Mouse (Mus musculus) heart, embryonic 15.5 days (tissue): ENCODE measurements around the gene Rexo4. TPM values are rescaled to one million over a fixed set of nuclear protein-coding genes. Genes with fewer than 3 reads are reported as not detected.
A peak's percentile ranks its signal among the peaks of the same experiment; 100 is the strongest.

Experiments used
- ATAC-seq: fragments of 200-750 bp; cut with Nextera tagmentation; replicated peaks from 2 replicates; pipeline ENCODE4 v1.8.0; 2017; ENCODE audit warnings: low read depth, moderate TSS enrichment; ENCODE audit not compliant: insufficient number of reproducible peaks, insufficient read depth, low FRiP score
- H3K27ac ChIP-seq: fragments of 300-500 bp; sonication (generic); 2 replicates; pipeline ENCODE4 v1.5.1; 2015; ENCODE audit warnings: mild to moderate bottlenecking, inconsistent platforms
- H3K27me3 ChIP-seq: fragments of 300-500 bp; sonication (generic); 2 replicates; pipeline ENCODE4 v1.6.1; 2015; ENCODE audit warnings: inconsistent platforms
- H3K36me3 ChIP-seq: fragments of 300-500 bp; sonication (generic); 2 replicates; pipeline ENCODE4 v1.6.1; 2015; ENCODE audit warnings: mild to moderate bottlenecking, inconsistent platforms
- H3K4me1 ChIP-seq: fragments of 300-500 bp; sonication (generic); replicated peaks from 2 replicates; pipeline ENCODE4 v1.6.1; 2015; ENCODE audit warnings: inconsistent platforms
- H3K4me2 ChIP-seq: fragments of 300-500 bp; sonication (generic); 2 replicates; pipeline ENCODE4 v1.6.1; 2015; ENCODE audit warnings: inconsistent platforms, mild to moderate bottlenecking, moderate library complexity
- H3K4me3 ChIP-seq: fragments of 300-500 bp; sonication (generic); 2 replicates; pipeline ENCODE4 v1.5.1; 2015; ENCODE audit warnings: mild to moderate bottlenecking, inconsistent platforms
- H3K9ac ChIP-seq: fragments of 300-500 bp; sonication (generic); 2 replicates; pipeline ENCODE4 v1.6.1; 2015; ENCODE audit warnings: mild to moderate bottlenecking, inconsistent platforms
- H3K9me3 ChIP-seq: fragments of 300-500 bp; sonication (generic); replicated peaks from 2 replicates; pipeline ENCODE4 v1.6.1; 2016; ENCODE audit warnings: inconsistent platforms
- WGBS: fragments of 180-500 bp; shearing (Covaris S2); methylation state at CpG from one replicate; pipeline ENCODE4 v1.1.7; 2015; ENCODE audit warnings: mixed read lengths; 5-methylcytosine and 5-hydroxymethylcytosine counted together
- polyA plus RNA-seq: library from polyadenylated mRNA; unstranded; fragments of >200 nt; fragmentation: Nextera tagmentation; extraction: Ambion mirVana; gene quantifications from 2 replicates; pipeline ENCODE4 v1.2.1, GENCODE M21; 2015

Rexo4 gene
- polyA plus RNA-seq, 1 experiment from 2014 or later: 23.6 TPM

DNA sequence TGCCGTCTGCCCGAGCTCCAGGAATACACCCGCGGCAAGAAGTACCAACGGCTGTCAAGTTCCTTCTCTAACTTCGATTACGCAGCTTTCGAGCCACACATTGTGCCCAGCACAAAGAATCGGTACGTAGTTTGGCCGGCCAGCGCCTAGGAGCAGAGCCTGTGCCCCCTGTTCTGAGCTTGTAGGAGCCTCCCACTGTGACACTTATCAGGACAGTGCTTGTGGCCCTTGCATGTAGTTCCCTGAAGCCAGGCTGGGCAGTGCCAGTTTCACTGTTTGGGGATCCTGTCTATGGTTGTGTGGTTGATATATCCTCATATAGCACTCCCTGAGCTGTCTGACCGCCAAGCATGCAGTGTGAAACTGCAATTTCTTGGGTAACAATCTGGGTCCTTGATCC is 47.4 kb downstream of the Rexo4 start:
- peak overlapping the region; percentile 73 for H3K4me3 ChIP-seq
- peaks cover 63% of the 10 kb centered on the region for H3K36me3 ChIP-seq
- H3K9me3 ChIP-seq: no peaks in the 10 kb centered on the region
- WGBS: 1% methylated on average over 13 of the region's 13 CpGs
- H3K27me3 ChIP-seq: no peaks in the 10 kb centered on the region
- peak overlapping the region; percentile 64 for H3K9ac ChIP-seq
- H3K4me2 ChIP-seq: peak overlapping the region; percentile 92
- no peak for ATAC-seq
- peaks cover 40% of the 10 kb centered on the region for H3K4me1 ChIP-seq
- H3K27ac ChIP-seq: peak overlapping the region; percentile 70

DNA sequence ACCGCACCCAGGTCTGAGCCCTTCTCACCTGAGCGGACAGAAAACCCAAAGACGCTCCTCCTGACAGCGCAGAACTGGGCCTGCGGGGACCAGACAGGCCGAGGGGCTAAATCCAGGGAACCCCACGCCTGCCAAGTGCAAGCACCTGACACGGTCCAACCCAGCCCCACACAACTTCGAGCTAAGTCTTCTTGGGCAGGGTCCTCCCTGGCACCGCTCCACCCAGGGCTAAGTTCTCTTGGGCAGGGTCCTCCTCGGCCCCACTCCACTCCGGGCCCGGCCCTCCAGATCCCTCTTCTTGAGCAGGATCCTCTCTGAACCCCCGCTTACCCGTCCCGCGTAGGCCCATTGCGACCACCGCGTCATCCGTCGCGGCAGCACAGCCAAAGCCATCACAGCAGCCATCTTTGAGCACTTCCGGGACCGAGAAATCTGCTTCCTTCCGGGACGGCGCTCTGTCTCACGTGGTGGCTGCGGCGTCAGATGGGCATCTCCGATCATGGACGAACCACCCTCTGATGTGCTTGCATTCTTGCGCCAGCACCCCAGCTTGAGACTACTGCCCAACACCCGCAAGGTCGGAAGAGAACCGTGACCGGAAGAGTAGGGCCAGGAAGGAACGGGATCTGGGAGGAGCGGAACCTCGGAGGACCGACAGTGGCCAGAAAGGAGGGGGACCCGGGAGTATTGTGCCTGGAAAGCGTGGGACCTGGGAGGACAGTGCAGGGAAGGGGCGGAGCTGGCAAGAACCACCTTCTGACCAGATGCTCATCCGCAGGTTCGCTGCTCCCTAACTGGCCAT is 48.1 kb downstream of the Rexo4 start, which contains the start of the genes Surf2 and Surf1:
Gene Surf2, plus strand, starts transcription at position 441 of the 802 bp plus-strand sequence.
Gene Surf1, minus strand, starts transcription at position 604 of the 802 bp plus-strand sequence.
- peak within 1 kb of the TSS; percentile 70 for H3K27ac ChIP-seq
- H3K9ac ChIP-seq: peak within 1 kb of the TSS; percentile 64
- H3K4me1 ChIP-seq: peaks cover 41% of the 10 kb centered on the region
- peak; percentile 53 for ATAC-seq
- peak within 1 kb of the TSS; percentile 73 for H3K4me3 ChIP-seq
- H3K36me3 ChIP-seq: peaks cover 60% of the 10 kb centered on the region
- no peaks in the 10 kb centered on the region for H3K27me3 ChIP-seq
- H3K9me3 ChIP-seq: no peaks in the 10 kb centered on the region
- peak within 1 kb of the TSS; percentile 92 for H3K4me2 ChIP-seq
- 2% methylated on average over 47 of the region's 47 CpGs for WGBS

DNA sequence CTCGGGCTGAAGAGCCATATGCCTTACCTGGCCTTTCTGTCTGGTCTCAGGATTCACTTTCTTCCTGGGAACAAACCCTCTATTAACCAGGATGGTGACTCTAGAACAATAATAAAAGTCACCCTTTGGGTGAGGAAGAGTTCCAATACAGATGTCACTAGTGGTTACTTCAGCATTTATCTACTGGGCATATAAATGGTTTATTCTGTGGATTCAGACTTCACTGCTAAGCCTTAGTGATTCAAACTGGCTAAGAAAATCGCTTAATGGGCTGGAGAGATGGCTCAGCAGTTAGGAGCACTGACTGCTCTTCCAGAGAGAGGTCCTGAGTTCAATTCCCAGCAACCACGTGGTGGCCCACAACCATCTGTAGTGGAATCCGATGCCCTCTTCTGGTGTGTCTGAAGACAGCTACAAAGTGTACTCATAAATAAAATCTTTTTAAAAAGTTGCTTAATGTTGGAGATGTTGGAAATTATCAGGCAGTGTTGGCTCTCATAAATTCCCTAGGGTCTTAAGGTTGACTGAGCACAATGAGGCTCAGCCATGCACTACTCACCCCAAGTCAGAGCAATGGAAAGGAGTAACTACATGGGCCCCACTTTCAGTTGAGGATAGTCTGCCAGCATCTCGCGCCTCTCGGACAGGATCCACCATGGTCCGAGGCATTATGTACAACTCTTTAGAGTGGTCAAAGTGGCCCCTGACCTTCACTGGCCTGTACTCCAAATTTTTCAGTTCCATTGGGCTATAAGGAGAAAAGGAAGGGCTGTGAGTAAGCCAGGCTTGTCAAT is 49.8 kb downstream of the Rexo4 start:
- Histone ChIP-seq H3K4me2 (no peak overlapping the region), H3K9me3 (no peaks in the 10 kb centered on the region), H3K4me3 (0 out of 2 replicates have a peak overlapping the region, but pooled peaks have one; percentile 2), H3K9ac (no peak overlapping the region), H3K27ac (no peak overlapping the region), H3K36me3 (peaks cover 42% of the 10 kb centered on the region), H3K27me3 (no peaks in the 10 kb centered on the region), H3K4me1 (peaks cover 47% of the 10 kb centered on the region)
- WGBS: 58% methylated on average over 8 of the region's 8 CpGs
- ATAC-seq: no peak

DNA sequence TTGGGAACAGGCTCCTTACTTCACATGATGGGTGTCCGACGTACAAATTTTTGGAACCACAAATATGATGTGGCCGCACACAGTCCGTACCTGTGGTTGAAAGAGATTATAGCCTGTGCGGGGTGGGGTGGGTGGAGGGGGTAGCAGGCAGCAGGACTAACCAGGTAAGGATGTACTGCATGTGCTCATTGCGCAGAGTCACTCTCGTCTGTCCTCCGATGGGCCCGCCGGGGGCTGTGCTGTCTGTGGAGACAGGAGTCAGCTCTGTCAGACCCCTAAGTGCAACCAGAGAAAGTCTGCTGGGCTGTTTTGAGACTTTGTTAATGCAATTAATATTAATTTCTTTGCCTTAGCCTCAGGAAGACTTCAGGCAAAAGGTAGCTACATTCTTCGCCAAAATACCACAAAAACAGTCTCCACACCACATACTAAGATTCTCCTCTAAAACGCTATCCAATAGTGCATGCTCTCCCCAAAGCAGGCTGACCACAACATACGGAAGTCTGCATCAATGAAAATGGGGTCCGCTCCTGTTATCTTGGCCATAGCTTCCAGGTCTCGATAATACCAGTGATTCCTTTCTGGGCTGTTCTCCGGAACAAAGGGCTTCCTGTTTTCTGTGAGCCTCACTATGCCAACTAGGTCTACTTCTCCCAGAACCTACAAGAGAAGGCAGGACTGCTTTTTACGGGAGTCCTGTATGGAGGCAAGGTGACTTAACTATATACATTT is 50.6 kb downstream of the Rexo4 start:
- 75% methylated on average over 17 of the region's 17 CpGs for WGBS
- H3K9me3 ChIP-seq: no peaks in the 10 kb centered on the region
- peaks cover 53% of the 10 kb centered on the region for H3K4me1 ChIP-seq
- H3K27ac ChIP-seq: no peak overlapping the region
- H3K4me2 ChIP-seq: no peak overlapping the region
- H3K27me3 ChIP-seq: no peaks in the 10 kb centered on the region
- H3K4me3 ChIP-seq: 0 out of 2 replicates have a peak overlapping the region, but pooled peaks have one; percentile 2
- H3K36me3 ChIP-seq: peaks cover 34% of the 10 kb centered on the region
- no peak for ATAC-seq
- H3K9ac ChIP-seq: no peak overlapping the region

DNA sequence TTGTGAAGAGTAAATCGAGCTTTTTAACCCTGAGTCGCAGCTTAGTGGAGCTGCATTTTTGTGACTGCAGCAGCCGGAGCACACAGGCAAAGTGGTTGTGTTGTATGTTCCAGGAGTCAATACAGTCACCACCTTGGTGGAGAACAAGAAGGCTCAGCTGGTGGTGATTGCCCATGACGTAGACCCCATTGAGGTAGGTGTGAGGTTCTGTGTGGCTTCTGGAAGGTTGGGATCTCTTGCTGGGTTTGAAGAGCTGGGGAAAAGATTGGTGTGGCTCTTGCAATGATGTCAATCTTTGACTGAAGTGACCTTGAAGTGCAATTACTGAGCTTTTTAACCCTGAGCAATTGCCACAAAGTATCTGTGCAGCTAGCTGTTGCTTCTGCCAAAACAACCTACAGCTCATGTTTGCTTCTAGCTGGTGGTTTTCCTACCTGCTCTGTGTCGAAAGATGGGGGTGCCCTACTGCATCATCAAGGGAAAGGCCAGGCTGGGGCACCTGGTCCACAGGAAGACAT is 51.9 kb downstream of the Rexo4 start:
- Histone ChIP-seq H3K4me1 (peaks cover 51% of the 10 kb centered on the region), H3K4me2 (peak overlapping the region; percentile 93), H3K9me3 (no peaks in the 10 kb centered on the region), H3K27ac (peak overlapping the region; percentile 4; the same call in 1 of the 2 replicates), H3K36me3 (peaks cover 39% of the 10 kb centered on the region), H3K27me3 (no peaks in the 10 kb centered on the region), H3K4me3 (peak overlapping the region; percentile 70), H3K9ac (peak overlapping the region; percentile 90)
- 68% methylated on average over 5 of the region's 5 CpGs for WGBS
- ATAC-seq: no peak

DNA sequence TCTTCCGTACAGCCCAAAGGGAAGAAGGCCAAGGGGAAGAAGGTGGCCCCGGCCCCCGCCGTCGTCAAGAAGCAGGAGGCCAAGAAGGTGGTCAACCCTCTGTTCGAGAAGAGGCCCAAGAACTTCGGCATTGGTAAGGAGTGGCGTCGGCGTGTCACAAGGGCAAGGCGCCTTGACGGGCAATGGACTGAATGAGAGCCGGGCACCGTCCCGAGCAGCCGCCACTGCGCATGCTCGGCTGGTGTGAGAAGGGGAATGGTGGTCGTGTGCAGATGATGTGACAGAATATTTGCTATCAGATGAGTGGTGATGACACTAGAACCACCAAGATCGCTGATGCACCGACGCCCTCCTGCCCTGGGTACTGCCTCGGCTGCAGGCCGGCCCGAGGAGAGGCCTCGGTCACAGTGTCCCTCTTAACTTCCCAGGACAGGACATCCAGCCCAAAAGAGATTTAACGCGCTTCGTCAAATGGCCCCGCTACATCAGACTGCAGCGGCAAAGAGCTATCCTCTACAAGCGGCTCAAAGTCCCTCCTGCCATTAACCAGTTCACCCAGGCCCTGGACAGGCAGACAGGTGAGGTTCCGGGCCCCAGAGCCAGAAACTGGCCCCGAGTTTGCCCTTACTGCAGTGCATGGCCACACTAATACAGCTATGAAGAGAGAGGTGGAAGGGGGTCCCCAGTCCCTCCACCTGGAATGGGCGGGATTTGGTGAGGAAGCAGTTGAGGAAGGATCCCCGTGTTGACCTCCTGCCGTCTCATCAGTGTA is 53.0 kb downstream of the Rexo4 start:
- H3K4me1 ChIP-seq: peaks cover 44% of the 10 kb centered on the region
- peak overlapping the region; percentile 85 for H3K27ac ChIP-seq
- H3K4me2 ChIP-seq: peak overlapping the region; percentile 93
- no peaks in the 10 kb centered on the region for H3K27me3 ChIP-seq
- H3K9ac ChIP-seq: peak overlapping the region; percentile 90
- ATAC-seq: peak; percentile 54
- no peaks in the 10 kb centered on the region for H3K9me3 ChIP-seq
- H3K4me3 ChIP-seq: peak overlapping the region; percentile 70
- 1% methylated on average over 37 of the region's 37 CpGs for WGBS
- peaks cover 49% of the 10 kb centered on the region for H3K36me3 ChIP-seq

DNA sequence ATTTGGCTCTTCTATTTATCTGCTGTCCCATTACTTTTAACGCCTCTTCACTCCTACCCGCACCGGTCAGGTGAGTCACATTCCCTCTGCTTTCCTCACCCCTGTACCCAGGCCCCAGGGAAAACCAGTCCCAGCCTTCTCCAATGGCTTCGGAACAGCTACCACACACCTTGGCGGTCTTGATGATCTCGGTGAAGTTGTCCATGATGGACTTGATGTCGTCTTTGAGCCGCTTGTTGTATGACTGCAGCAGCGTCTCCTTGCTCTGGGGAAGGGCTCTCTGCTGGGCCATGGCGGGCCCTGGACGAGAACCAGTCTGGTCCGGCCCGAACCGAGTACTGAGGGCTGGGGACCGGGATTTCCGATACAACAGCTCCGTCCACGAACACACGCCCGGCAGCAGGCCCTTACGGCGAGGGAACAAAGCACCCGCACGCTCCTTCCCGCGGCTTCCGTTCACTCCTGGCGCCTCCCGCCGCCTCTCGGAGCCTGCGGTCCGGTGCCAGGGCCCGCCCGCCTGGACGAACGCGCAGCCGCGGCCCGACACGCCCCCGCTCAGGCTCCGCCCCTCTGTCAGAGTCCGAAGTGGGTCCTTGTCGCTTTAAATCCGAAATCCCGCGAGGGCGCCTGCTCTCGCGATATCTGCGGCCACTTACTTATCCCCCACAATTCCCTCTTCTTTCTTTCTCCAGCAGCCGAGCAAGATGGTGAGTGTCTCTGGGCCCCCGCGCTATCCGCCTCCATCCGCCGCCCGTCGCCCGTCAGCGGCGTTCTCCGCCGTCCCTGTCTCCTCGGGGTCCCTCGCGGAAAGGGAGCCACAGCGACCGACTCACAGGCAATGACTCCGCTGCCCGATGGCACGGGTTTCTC is 53.8 kb downstream of the Rexo4 start, which contains the start of the genes Med22 and Rpl7a:
Gene Med22, minus strand, starts transcription at position 554 of the 870 bp plus-strand sequence.
Gene Rpl7a, plus strand, starts transcription at position 641 of the 870 bp plus-strand sequence.
- Histone ChIP-seq H3K4me3 (peak within 1 kb of the TSS; percentile 70), H3K9ac (peak within 1 kb of the TSS; percentile 90), H3K4me1 (peaks cover 39% of the 10 kb centered on the region), H3K27me3 (no peaks in the 10 kb centered on the region), H3K4me2 (peak within 1 kb of the TSS; percentile 93), H3K9me3 (no peaks in the 10 kb centered on the region), H3K27ac (peak within 1 kb of the TSS; percentile 85), H3K36me3 (peaks cover 55% of the 10 kb centered on the region)
- peak; percentile 96 for ATAC-seq
- WGBS: under 1% methylated on average over 74 of the region's 74 CpGs

DNA sequence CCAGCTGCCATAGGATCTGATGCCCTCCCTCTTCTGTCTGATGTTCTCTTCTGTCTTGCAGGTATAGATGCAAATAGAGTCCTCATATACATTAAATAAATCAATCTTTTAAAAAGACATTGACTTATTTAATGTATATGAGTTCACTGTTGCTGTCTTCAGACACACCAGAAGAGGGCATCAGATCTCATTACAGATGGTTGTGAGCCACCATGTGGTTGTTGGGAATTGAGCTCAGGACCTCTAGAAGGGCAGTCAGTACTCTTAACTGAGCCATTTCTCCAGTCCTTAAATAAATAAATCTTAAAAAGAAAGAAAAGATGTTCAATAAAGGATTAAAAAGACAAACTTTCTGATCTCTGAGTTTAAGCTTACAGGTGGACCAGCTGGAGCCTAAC is 54.8 kb downstream of the Rexo4 start:
- H3K9ac ChIP-seq: peak overlapping the region; percentile 75
- H3K27ac ChIP-seq: peak overlapping the region; percentile 85
- peaks cover 53% of the 10 kb centered on the region for H3K36me3 ChIP-seq
- ATAC-seq: no peak
- H3K4me2 ChIP-seq: peak overlapping the region; percentile 93
- H3K4me3 ChIP-seq: peak overlapping the region; percentile 70
- no peaks in the 10 kb centered on the region for H3K9me3 ChIP-seq
- H3K4me1 ChIP-seq: peaks cover 31% of the 10 kb centered on the region
- no peaks in the 10 kb centered on the region for H3K27me3 ChIP-seq

DNA sequence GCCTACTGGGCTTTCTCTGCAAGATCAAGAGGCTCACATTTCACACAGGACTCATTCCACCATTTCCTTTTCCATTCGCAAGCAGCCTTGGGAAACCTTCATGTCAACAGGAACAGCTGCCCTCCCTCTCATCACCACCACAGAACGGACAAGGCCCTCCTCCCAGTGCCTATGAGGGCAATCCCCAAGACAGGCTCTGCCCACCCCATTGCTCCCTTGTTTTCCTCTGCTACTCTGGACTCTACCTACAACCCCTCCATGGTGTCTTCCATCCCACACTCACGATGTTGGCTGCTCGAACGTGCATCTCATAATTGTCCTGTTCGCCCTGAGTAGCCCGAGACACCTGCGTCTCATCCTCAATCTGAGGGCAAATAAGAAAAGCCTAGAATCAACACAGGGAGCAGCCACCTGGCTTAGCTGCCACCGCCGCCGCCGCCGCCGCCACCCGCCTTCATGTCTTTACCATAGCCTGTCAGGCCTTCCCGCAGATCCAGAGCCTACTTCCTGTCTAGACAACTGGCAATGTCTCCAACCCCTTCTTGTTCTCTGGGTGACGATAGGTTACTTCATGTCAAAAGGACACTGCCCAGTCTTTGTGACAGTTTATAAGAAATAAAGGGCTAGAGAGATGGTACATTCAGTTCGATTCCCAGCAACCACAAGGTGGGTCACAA is 55.3 kb downstream of the Rexo4 start:
- Histone ChIP-seq H3K36me3 (peaks cover 47% of the 10 kb centered on the region), H3K4me1 (peaks cover 33% of the 10 kb centered on the region), H3K9ac (peak overlapping the region; percentile 25; the same call in 1 of the 2 replicates), H3K27ac (no peak overlapping the region), H3K4me3 (peak overlapping the region; percentile 70), H3K4me2 (peak overlapping the region; percentile 93), H3K9me3 (no peaks in the 10 kb centered on the region), H3K27me3 (no peaks in the 10 kb centered on the region)
- WGBS: 74% methylated on average over 18 of the region's 18 CpGs
- ATAC-seq: no peak
